Mouse (Mus musculus) stomach, postnatal 0 days (tissue): ENCODE data around the gene Ttll11. TPM values are rescaled to one million over a fixed set of nuclear protein-coding genes. Genes with fewer than 3 reads are reported as not detected.

Source experiments
- ATAC-seq: fragments of 200-750 bp; cut with Nextera tagmentation; 2 replicates; pipeline ENCODE4 v1.8.0; 2017; ENCODE audit not compliant: low FRiP score, low TSS enrichment
- DNase-seq: peaks from one replicate; pipeline ENCODE4 v3.0.0-alpha.2; 2016; ENCODE audit warnings: low spot score
- H3K27ac ChIP-seq: fragments of 300-500 bp; sonication (generic); replicated peaks from 2 replicates; pipeline ENCODE4 v1.5.1; 2014; ENCODE audit warnings: mild to moderate bottlenecking, control low read depth
- H3K27me3 ChIP-seq: fragments of 300-500 bp; sonication (generic); 2 replicates; pipeline ENCODE4 v1.6.1; 2014; ENCODE audit warnings: low read length; ENCODE audit not compliant: control insufficient read depth, insufficient read depth
- H3K36me3 ChIP-seq: fragments of 300-500 bp; sonication (generic); 2 replicates; pipeline ENCODE4 v1.6.1; 2014; ENCODE audit warnings: low read length, mixed read lengths; ENCODE audit not compliant: control insufficient read depth, insufficient read depth
- H3K4me1 ChIP-seq: fragments of 300-500 bp; sonication (generic); replicated peaks from 2 replicates; pipeline ENCODE4 v1.6.1; 2014; ENCODE audit warnings: antibody characterized with exemption; ENCODE audit not compliant: control insufficient read depth, insufficient read depth
- H3K4me2 ChIP-seq: fragments of 300-500 bp; sonication (generic); replicated peaks from 2 replicates; pipeline ENCODE4 v1.6.1; 2014; ENCODE audit warnings: low read depth, mild to moderate bottlenecking, control low read depth, moderate library complexity
- H3K4me3 ChIP-seq: fragments of 300-500 bp; sonication (generic); 2 replicates; pipeline ENCODE4 v1.5.1; 2014; ENCODE audit warnings: low read depth, low read length, control low read depth
- H3K9ac ChIP-seq: fragments of 300-500 bp; sonication (generic); 2 replicates; pipeline ENCODE4 v1.6.1; 2014; ENCODE audit warnings: mild to moderate bottlenecking, low read length, control low read depth, mixed read lengths
- H3K9me3 ChIP-seq: fragments of 300-500 bp; sonication (generic); 2 replicates; pipeline ENCODE4 v1.6.1; 2016; ENCODE audit warnings: low read length; ENCODE audit not compliant: control insufficient read depth
- CTCF ChIP-seq: IDR thresholded peaks from 2 replicates; pipeline ENCODE4 v1.5.1; 2016; ENCODE audit warnings: antibody characterized with exemption, low read depth, mild to moderate bottlenecking, moderate library complexity
- EP300 ChIP-seq: optimal IDR thresholded peaks from 2 replicates; pipeline ENCODE3; 2016; ENCODE audit warnings: antibody characterized with exemption
- WGBS: fragments of 180-500 bp; shearing (Covaris S2); extraction: QIAGEN DNeasy Blood & Tissue Kit; methylation state at CpG from one replicate; pipeline ENCODE4 v1.1.7; 2014; 5-methylcytosine and 5-hydroxymethylcytosine counted together
- polyA plus RNA-seq: library from polyadenylated mRNA; unstranded; fragments of >200 nt; fragmentation: Nextera tagmentation; extraction: Ambion mirVana; gene quantifications from 2 replicates; pipeline ENCODE4 v1.2.1, GENCODE M21; 2015

Gene Ttll11
- 0.55 and 0.91 TPM in 2 replicates for polyA plus RNA-seq

DNA sequence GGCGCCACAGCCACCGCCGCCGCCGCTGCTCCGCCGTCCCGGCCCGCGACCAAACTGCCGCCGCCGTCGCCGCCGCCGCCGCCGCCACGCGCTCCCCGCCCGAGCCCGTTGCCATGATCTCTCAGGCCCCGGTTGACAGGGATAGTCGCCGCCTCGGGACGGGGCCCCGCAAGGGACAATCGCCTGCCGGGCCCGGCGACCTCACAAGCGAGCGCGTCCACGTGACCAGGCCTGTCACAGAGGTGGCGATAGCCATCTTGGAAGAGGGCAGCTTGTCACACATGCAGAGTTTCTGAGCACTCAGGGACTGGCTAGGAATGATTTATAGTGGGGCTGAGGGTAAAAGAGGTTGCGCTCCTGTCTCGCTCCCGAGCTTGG is at the start of gene Ttll11:
Gene Ttll11, minus strand, starts transcription at position 270 of the 378 bp plus-strand sequence.
- peak within 1 kb of the TSS; percentile 84 for H3K27ac ChIP-seq
- peak within 1 kb of the TSS; percentile 98 for H3K4me2 ChIP-seq
- under 1% methylated on average over 42 of the region's 42 CpGs for WGBS
- peaks cover 3% of the 10 kb centered on the region; the same call in 1 of the 2 replicates for H3K4me1 ChIP-seq
- no peaks in the 10 kb centered on the region for H3K36me3 ChIP-seq
- H3K27me3 ChIP-seq, result no peaks in the 10 kb centered on the region
- ATAC-seq, result peak; percentile 91
- H3K9me3 ChIP-seq, result no peaks in the 10 kb centered on the region
- H3K4me3 ChIP-seq, result peak within 1 kb of the TSS; percentile 83
- no peak for TF ChIP-seq EP300
- TF ChIP-seq CTCF, result no peak
- peak; percentile 94 for DNase-seq
- H3K9ac ChIP-seq, result peak within 1 kb of the TSS; percentile 84

DNA sequence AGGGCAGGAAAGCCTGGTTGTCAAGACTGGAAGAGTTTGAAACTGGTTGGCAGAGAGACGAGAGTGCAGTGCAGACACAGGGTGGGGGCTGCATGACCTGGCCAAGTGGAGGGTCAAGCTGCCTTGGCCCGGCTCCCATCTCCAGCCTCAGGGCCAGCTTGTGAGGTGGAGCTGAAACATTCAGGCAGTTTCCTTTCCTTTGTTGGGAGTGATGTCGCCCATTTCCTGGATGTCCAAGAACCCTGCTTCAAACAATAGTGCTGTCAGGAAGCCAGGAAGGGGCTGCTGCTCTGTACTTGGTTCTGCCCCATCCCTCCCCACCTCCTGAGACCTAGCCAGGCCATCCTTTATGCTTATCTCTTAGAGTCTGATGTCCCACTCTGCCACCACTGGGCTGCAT is 43.6 kb upstream of the Ttll11 start:
- Histone ChIP-seq H3K27ac (no peak overlapping the region), H3K9ac (no peak overlapping the region), H3K36me3 (no peaks in the 10 kb centered on the region), H3K27me3 (no peaks in the 10 kb centered on the region), H3K4me1 (0 out of 2 replicates have a peak, but pooled peaks cover 2% of the 10 kb centered on the region), H3K9me3 (no peaks in the 10 kb centered on the region), H3K4me2 (no peak overlapping the region), H3K4me3 (no peak overlapping the region)
- no peak for DNase-seq
- TF ChIP-seq CTCF (no peak), EP300 (no peak)
- no peak for ATAC-seq
- 42% methylated on average over 3 of the region's 3 CpGs for WGBS

DNA sequence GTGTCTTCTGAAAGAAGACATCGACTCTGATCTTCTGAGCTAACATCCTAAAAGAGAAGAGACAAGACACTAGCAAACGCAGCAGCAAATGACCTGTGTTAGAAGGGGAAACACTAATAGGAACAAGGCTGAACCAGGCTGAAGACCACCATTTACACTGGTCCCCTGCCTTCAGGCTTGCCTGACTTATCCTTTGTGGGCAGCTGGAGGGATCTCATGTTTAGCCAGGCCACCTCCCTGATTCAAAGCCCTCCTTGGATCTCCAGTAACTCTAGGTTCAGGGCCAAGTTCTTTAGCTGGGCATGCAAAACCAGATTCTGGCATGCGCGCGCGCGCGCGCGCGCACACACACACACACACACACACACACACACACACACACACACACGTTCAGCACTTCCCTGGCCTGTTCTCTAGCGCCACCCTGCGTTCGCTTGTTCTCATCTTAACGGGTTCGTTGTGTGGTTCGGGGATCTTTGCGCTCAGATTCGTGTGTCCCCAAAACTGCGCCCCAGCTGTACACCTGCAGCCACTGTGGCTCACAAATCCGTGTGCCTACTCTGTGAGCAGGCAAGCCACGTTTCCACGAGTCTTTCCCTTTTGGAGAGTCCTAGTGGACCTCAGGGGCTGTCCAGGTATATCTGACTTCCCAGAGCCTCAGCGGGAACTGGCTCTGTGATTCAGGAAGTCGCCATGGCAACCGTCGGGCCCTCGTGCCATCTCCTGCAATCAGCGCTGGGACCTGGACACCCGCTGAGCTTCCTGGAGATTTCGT is 41.9 kb upstream of the Ttll11 start:
- Histone ChIP-seq H3K9me3 (no peaks in the 10 kb centered on the region), H3K27me3 (no peaks in the 10 kb centered on the region), H3K4me2 (peak overlapping the region; percentile 43), H3K4me1 (0 out of 2 replicates have a peak, but pooled peaks cover 2% of the 10 kb centered on the region), H3K27ac (no peak overlapping the region), H3K4me3 (no peak overlapping the region; the same call in 1 of the 2 replicates), H3K36me3 (no peaks in the 10 kb centered on the region), H3K9ac (no peak overlapping the region)
- TF ChIP-seq EP300 (no peak), CTCF (peak; percentile 83)
- ATAC-seq (peak; percentile 53; the same call in 1 of the 2 replicates), DNase-seq (peak; percentile 81)
- WGBS, result 6% methylated on average over 25 of the region's 32 CpGs

DNA sequence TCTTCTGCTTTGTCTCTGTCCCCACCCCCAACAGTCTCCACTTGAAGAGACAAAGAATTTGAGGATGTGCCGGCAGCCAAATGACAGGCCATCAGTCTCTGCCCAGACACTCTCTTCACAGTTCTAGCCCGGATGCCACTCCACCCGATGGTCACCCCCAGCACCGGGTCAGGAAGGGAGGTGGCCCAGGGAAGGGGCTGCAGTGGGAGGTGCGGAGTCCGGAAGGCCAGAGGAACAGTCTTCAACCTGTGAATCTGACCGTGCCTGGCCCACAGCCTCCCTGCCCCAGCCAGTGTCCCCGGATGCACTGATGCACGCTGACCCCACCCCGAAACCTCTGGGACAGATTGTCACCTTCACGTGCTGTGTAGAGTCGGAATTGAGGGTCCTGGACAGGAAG is 33.3 kb upstream of the Ttll11 start:
- TF ChIP-seq EP300 (no peak), CTCF (no peak)
- H3K4me1 ChIP-seq, result peaks cover 4% of the 10 kb centered on the region; the same call in 1 of the 2 replicates
- H3K4me3 ChIP-seq, result no peak overlapping the region
- no peak overlapping the region for H3K27ac ChIP-seq
- H3K36me3 ChIP-seq, result no peaks in the 10 kb centered on the region
- no peak overlapping the region for H3K4me2 ChIP-seq
- ATAC-seq (0 out of 2 replicates have a peak, but pooled peaks have one; percentile 31), DNase-seq (no peak)
- 54% methylated on average over 12 of the region's 12 CpGs for WGBS
- H3K27me3 ChIP-seq, result 0 out of 2 replicates have a peak, but pooled peaks cover 3% of the 10 kb centered on the region
- H3K9me3 ChIP-seq, result no peaks in the 10 kb centered on the region
- H3K9ac ChIP-seq, result no peak overlapping the region

DNA sequence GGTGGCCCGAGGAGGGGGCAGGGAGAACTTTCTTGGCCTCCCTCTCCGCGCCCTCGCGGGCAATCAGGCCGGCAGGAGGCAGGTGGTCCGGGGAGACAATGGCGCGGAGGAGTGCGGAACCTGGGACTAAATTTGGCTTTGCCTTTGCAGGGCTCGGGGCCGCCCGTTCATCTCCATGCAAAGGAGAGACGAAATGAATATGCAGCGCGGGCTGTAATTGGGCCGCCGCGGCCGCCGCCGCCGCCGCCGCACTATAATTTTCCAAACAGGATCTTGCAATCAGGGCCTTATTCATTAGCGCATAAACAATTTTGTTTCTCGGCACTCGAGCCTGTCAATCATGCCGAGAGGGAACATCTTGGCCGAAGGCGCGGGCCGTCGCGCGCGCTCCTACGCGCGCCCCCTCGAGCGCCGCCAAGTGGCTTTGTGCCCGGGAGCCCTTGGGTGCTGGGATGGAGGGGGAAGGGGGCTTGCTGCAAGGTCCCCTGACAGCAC is 31.7 kb upstream of the Ttll11 start:
- Histone ChIP-seq H3K9me3 (no peaks in the 10 kb centered on the region), H3K4me3 (peak overlapping the region; percentile 40), H3K4me2 (peak overlapping the region; percentile 75), H3K27me3 (0 out of 2 replicates have a peak, but pooled peaks cover 3% of the 10 kb centered on the region), H3K9ac (peak overlapping the region; percentile 51), H3K27ac (no peak overlapping the region), H3K36me3 (no peaks in the 10 kb centered on the region), H3K4me1 (peaks cover 4% of the 10 kb centered on the region; the same call in 1 of the 2 replicates)
- no peak for DNase-seq
- WGBS, result 2% methylated on average over 44 of the region's 44 CpGs
- ATAC-seq, result no peak
- no peak for TF ChIP-seq EP300
- peak; percentile 43 for TF ChIP-seq CTCF
